Comparison of ENCODE assay signal across 8 mouse cellular contexts in genomic region chr8:72646060-72646767, GRCm38 (mm10). TPM values are rescaled to one million over a fixed set of nuclear protein-coding genes. Genes with fewer than 3 reads are reported as not detected.
A peak's percentile ranks its signal among the peaks of the same experiment; 100 is the strongest.
DNase-seq lines count a peak whose midpoint lies in the region; ATAC-seq and TF ChIP-seq lines count a peak whose summit lies in the region.

Gene Nwd1, plus strand, starts transcription at chr8:72646711.

- no peak for DNase-seq in midbrain, embryonic 11.5 days (ENCODE audit: low spot score, missing footprints)
- DNase-seq in cerebellum, adult 2 months: peak; percentile 46 to 63
- peak; percentile 33 to 57 for DNase-seq in gastrocnemius, postnatal 36 days
- peak; percentile 38 for DNase-seq in kidney, adult 9 months
- DNase-seq in lung, adult 18-20 months: peak; percentile 66 to 75
- DNase-seq in retina, postnatal 1 day: peak; percentile 89

- H3K36me3 ChIP-seq in midbrain, embryonic 13.5 days: no peaks in the 10 kb centered on the region
- no peaks in the 10 kb centered on the region for H3K36me3 ChIP-seq in midbrain, embryonic 11.5 days (ENCODE audit: control insufficient read depth, insufficient read depth, low read length)

- WGBS in midbrain, embryonic 13.5 days: 59% methylated on average over 11 of the region's 11 CpGs
- WGBS in midbrain, embryonic 11.5 days: 69% methylated on average over 11 of the region's 11 CpGs
- WGBS in cerebellum, adult 2 months: 7% methylated on average over 11 of the region's 11 CpGs

- no peak within 1 kb of the TSS for H3K4me2 ChIP-seq in midbrain, embryonic 13.5 days (replicated peaks)
- H3K4me2 ChIP-seq in midbrain, embryonic 11.5 days: no peak within 1 kb of the TSS

- peak; percentile 85 for ATAC-seq in midbrain, embryonic 13.5 days
- ATAC-seq in midbrain, embryonic 11.5 days (ENCODE audit: low FRiP score): no peak
- no peak for ATAC-seq in erythroid progenitor cell, adult 5-6 weeks (replicated peaks; ENCODE audit: low FRiP score, poor library complexity, severe bottlenecking)

- H3K4me1 ChIP-seq in midbrain, embryonic 13.5 days (replicated peaks): peaks cover 9% of the 10 kb centered on the region
- no peaks in the 10 kb centered on the region for H3K4me1 ChIP-seq in midbrain, embryonic 11.5 days (ENCODE audit: control insufficient read depth, insufficient read depth, low read length)
- 0 out of 2 replicates have a peak, but pooled peaks cover 4% of the 10 kb centered on the region for H3K4me1 ChIP-seq in cerebellum, adult 2 months (ENCODE audit: control insufficient read depth, insufficient read depth, low read length)

- TF ChIP-seq CTCF in cerebellum, adult 2 months (IDR thresholded peaks at IDR 0.05; ENCODE audit: borderline replicate concordance, insufficient read depth, low read depth, low read length): no peak

- no peak within 1 kb of the TSS for H3K9ac ChIP-seq in midbrain, embryonic 13.5 days (replicated peaks)
- H3K9ac ChIP-seq in midbrain, embryonic 11.5 days (ENCODE audit: low read length): no peak within 1 kb of the TSS

- H3K27ac ChIP-seq in midbrain, embryonic 13.5 days: peak within 1 kb of the TSS; percentile 63
- H3K27ac ChIP-seq in midbrain, embryonic 11.5 days (ENCODE audit: low read depth, low read length): no peak within 1 kb of the TSS
- no peak within 1 kb of the TSS for H3K27ac ChIP-seq in cerebellum, adult 2 months (ENCODE audit: insufficient read depth, low read length)

- no peaks in the 10 kb centered on the region for H3K27me3 ChIP-seq in midbrain, embryonic 13.5 days
- no peaks in the 10 kb centered on the region for H3K27me3 ChIP-seq in midbrain, embryonic 11.5 days (ENCODE audit: control insufficient read depth, insufficient read depth, low read length)
- no peaks in the 10 kb centered on the region for H3K27me3 ChIP-seq in cerebellum, adult 2 months (ENCODE audit: control insufficient read depth, insufficient read depth, low read length)

- intact Hi-C loops in gastrocnemius, postnatal 36 days (cut with DNase I): no loop called here

- no peak for TF ChIP-seq POLR2A in cerebellum, adult 2 months (IDR thresholded peaks at IDR 0.05; ENCODE audit: borderline replicate concordance, insufficient read depth, low read length)

- no peaks in the 10 kb centered on the region for H3K9me3 ChIP-seq in midbrain, embryonic 13.5 days
- no peaks in the 10 kb centered on the region for H3K9me3 ChIP-seq in midbrain, embryonic 11.5 days (ENCODE audit: control insufficient read depth, low read length)

- H3K4me3 ChIP-seq in midbrain, embryonic 13.5 days (replicated peaks): no peak within 1 kb of the TSS
- no peak within 1 kb of the TSS for H3K4me3 ChIP-seq in midbrain, embryonic 11.5 days (ENCODE audit: low read depth, low read length)
- peak within 1 kb of the TSS; percentile 20 for H3K4me3 ChIP-seq in cerebellum, adult 2 months (replicated peaks; ENCODE audit: insufficient read depth, low read depth, low read length)

RNA-seq across cellular contexts. Expression of gene Nwd1, which starts in this region (rescaled TPM):
- 0.45 and 0.70 TPM in 2 replicates for polyA plus RNA-seq in midbrain, embryonic 13.5 days (2015; fragmentation: Nextera tagmentation; extraction: Ambion mirVana)
- polyA plus RNA-seq in midbrain, embryonic 11.5 days (2014; fragmentation: Nextera tagmentation; extraction: Ambion mirVana): 0.03 and 0.07 TPM in 2 replicates
- 21.2 and 21.6 TPM in 2 replicates for polyA plus RNA-seq in cerebellum, adult 2 months (2012; rRNA removed)
- under 1 TPM; 0.41 to 0.54 TPM for total RNA-seq in gastrocnemius, postnatal 36 days (2021)
- 8.3 TPM in 1 of 2 replicates, not detected in the other for total RNA-seq in erythroid progenitor cell, adult 5-6 weeks (2015; ENCODE audit: low replicate concordance)
- total RNA-seq in erythroid progenitor cell, adult 5-6 weeks (2017; ENCODE audit: low replicate concordance): 0.51 TPM in 1 of 2 replicates, not detected in the other

Comparison
In these comparisons a context has a peak if more than half of its experiments do, and no peak if none do; other contexts are left out.
1. RNA of gene Nwd1 (polyA plus RNA-seq): 21.2 to 21.6 TPM in cerebellum, adult 2 months; 0.45 to 0.70 TPM in midbrain, embryonic 13.5 days and 0.03 to 0.07 TPM in midbrain, embryonic 11.5 days; every median in the first group is over 10 times any median in the second.
2. Peak in ATAC-seq and H3K27ac ChIP-seq in midbrain, embryonic 13.5 days; RNA of the gene not detected or under 1 TPM.
3. Peak in DNase-seq in gastrocnemius, postnatal 36 days; RNA of the gene not detected or under 1 TPM.